Comparison of ENCODE assay signal across 13 mouse cellular contexts in genomic region chr19:6475129-6475528, GRCm38 (mm10). TPM values are rescaled to one million over a fixed set of nuclear protein-coding genes. Genes with fewer than 3 reads are reported as not detected.
A peak's percentile ranks its signal among the peaks of the same experiment; 100 is the strongest.
DNase-seq lines count a peak whose midpoint lies in the region; ATAC-seq and TF ChIP-seq lines count a peak whose summit lies in the region.
"Had no signal": no experiment of that assay in that cellular context is flagged by ENCODE, and none has a peak within 500 bp of the region (broad histone marks: within the 10 kb centered on the region; RNA-seq: fewer than 3 reads in every experiment).

No protein-coding gene starts in this region.

- H3K4me2 ChIP-seq in hindbrain, postnatal 0 days (ENCODE audit: low read depth, low read length), result no peak overlapping the region
- H3K4me2 ChIP-seq in stomach, embryonic 15.5 days, result no peak overlapping the region
- H3K4me2 ChIP-seq in stomach, postnatal 0 days (replicated peaks; ENCODE audit: low read depth), result no peak overlapping the region
- H3K4me2 ChIP-seq: lung, embryonic 15.5 days had no signal

- peak overlapping the region; percentile 12; the same call in 1 of the 2 replicates for H3K27ac ChIP-seq in hindbrain, postnatal 0 days
- H3K27ac ChIP-seq in hindbrain, embryonic 10.5 days, result no peak overlapping the region
- H3K27ac ChIP-seq in stomach, embryonic 15.5 days, result no peak overlapping the region
- no peak overlapping the region for H3K27ac ChIP-seq in stomach, postnatal 0 days (replicated peaks)
- H3K27ac ChIP-seq in limb, embryonic 10.5 days, result peak overlapping the region; percentile 6; the same call in 1 of the 2 replicates
- H3K27ac ChIP-seq: lung, embryonic 15.5 days had no signal

- ATAC-seq in hindbrain, postnatal 0 days, result 0 out of 2 replicates have a peak, but pooled peaks have one; percentile 61
- ATAC-seq in stomach, embryonic 15.5 days (ENCODE audit: insufficient read depth, low FRiP score, low read depth), result peak; percentile 24; the same call in 1 of the 2 replicates
- no peak for ATAC-seq in stomach, postnatal 0 days (ENCODE audit: low FRiP score, low TSS enrichment)
- no peak for ATAC-seq in cerebellum, adult (ENCODE audit: insufficient number of reproducible peaks, low FRiP score, low TSS enrichment)

- no peak for DNase-seq in hindbrain, postnatal 0 days (ENCODE audit: low spot score)
- DNase-seq in hindbrain, embryonic 10.5 days (ENCODE audit: low spot score), result no peak
- no peak for DNase-seq in stomach, postnatal 0 days (ENCODE audit: low spot score)
- no peak for DNase-seq in limb, embryonic 10.5 days (ENCODE audit: low spot score)
- DNase-seq in yolk sac, embryonic 10.5 days (ENCODE audit: low spot score), result peak; percentile 26
- DNase-seq in spleen, postnatal 36 days (ENCODE audit: low spot score in 2 of 2), result no peak
- DNase-seq: adrenal gland, adult 8-10 months; cerebellum, postnatal 36 days; thymus, postnatal 4 days had no signal

- no peak for TF ChIP-seq EP300 in stomach, postnatal 0 days (optimal IDR thresholded peaks at IDR 0.05)

- no peak for TF ChIP-seq CTCF in hindbrain, postnatal 0 days (IDR thresholded peaks at IDR 0.05; ENCODE audit: low read depth)
- TF ChIP-seq CTCF in stomach, postnatal 0 days (IDR thresholded peaks at IDR 0.05; ENCODE audit: low read depth), result no peak

- H3K36me3 ChIP-seq in hindbrain, postnatal 0 days (ENCODE audit: insufficient read depth, low read length), result peaks cover 12% of the 10 kb centered on the region; the same call in 1 of the 2 replicates
- H3K36me3 ChIP-seq in hindbrain, embryonic 10.5 days, result no peaks in the 10 kb centered on the region
- H3K36me3 ChIP-seq in stomach, embryonic 15.5 days, result no peaks in the 10 kb centered on the region
- no peaks in the 10 kb centered on the region for H3K36me3 ChIP-seq in stomach, postnatal 0 days (ENCODE audit: control insufficient read depth, insufficient read depth, low read length)
- no peaks in the 10 kb centered on the region for H3K36me3 ChIP-seq in limb, embryonic 10.5 days
- H3K36me3 ChIP-seq: G1E; lung, embryonic 15.5 days had no signal

- no peaks in the 10 kb centered on the region for H3K9me3 ChIP-seq in hindbrain, postnatal 0 days (ENCODE audit: low read length)
- no peaks in the 10 kb centered on the region for H3K9me3 ChIP-seq in hindbrain, embryonic 10.5 days
- no peaks in the 10 kb centered on the region for H3K9me3 ChIP-seq in stomach, embryonic 15.5 days
- no peaks in the 10 kb centered on the region for H3K9me3 ChIP-seq in stomach, postnatal 0 days (ENCODE audit: control insufficient read depth, low read length)
- H3K9me3 ChIP-seq in limb, embryonic 10.5 days (replicated peaks), result no peaks in the 10 kb centered on the region
- H3K9me3 ChIP-seq: G1E; lung, embryonic 15.5 days had no signal

- no peak overlapping the region for H3K4me3 ChIP-seq in hindbrain, postnatal 0 days (ENCODE audit: low read length)
- no peak overlapping the region for H3K4me3 ChIP-seq in hindbrain, embryonic 10.5 days
- H3K4me3 ChIP-seq in stomach, embryonic 15.5 days (replicated peaks), result no peak overlapping the region
- no peak overlapping the region for H3K4me3 ChIP-seq in stomach, postnatal 0 days (ENCODE audit: low read depth, low read length)
- no peak overlapping the region for H3K4me3 ChIP-seq in limb, embryonic 10.5 days
- H3K4me3 ChIP-seq: lung, embryonic 15.5 days had no signal

- H3K27me3 ChIP-seq in hindbrain, postnatal 0 days (ENCODE audit: insufficient read depth, low read length), result no peaks in the 10 kb centered on the region
- H3K27me3 ChIP-seq in hindbrain, embryonic 10.5 days (ENCODE audit: insufficient read depth, poor library complexity, severe bottlenecking), result peaks cover 15% of the 10 kb centered on the region; the same call in 1 of the 2 replicates
- no peaks in the 10 kb centered on the region for H3K27me3 ChIP-seq in stomach, embryonic 15.5 days (replicated peaks)
- no peaks in the 10 kb centered on the region for H3K27me3 ChIP-seq in stomach, postnatal 0 days (ENCODE audit: control insufficient read depth, insufficient read depth, low read length)
- peaks cover 9% of the 10 kb centered on the region; the same call in 1 of the 2 replicates for H3K27me3 ChIP-seq in limb, embryonic 10.5 days (ENCODE audit: low read depth, poor library complexity, severe bottlenecking)
- H3K27me3 ChIP-seq: lung, embryonic 15.5 days had no signal

- 34% methylated on average over 5 of the region's 5 CpGs for whole genome bisulfite sequencing in hindbrain, postnatal 0 days
- WGBS in hindbrain, embryonic 10.5 days, result 48% methylated on average over 5 of the region's 5 CpGs
- WGBS in stomach, embryonic 15.5 days, result 35% methylated on average over 5 of the region's 5 CpGs
- WGBS in stomach, postnatal 0 days, result 51% methylated on average over 5 of the region's 5 CpGs
- WGBS in limb, embryonic 10.5 days, result 37% methylated on average over 5 of the region's 5 CpGs

- no peaks in the 10 kb centered on the region for H3K4me1 ChIP-seq in hindbrain, postnatal 0 days (ENCODE audit: insufficient read depth, low read length)
- H3K4me1 ChIP-seq in hindbrain, embryonic 10.5 days (replicated peaks), result peaks cover 20% of the 10 kb centered on the region
- no peaks in the 10 kb centered on the region for H3K4me1 ChIP-seq in stomach, embryonic 15.5 days
- H3K4me1 ChIP-seq in stomach, postnatal 0 days (replicated peaks; ENCODE audit: control insufficient read depth, insufficient read depth), result no peaks in the 10 kb centered on the region
- H3K4me1 ChIP-seq in limb, embryonic 10.5 days, result peaks cover 18% of the 10 kb centered on the region

- H3K9ac ChIP-seq in hindbrain, postnatal 0 days (replicated peaks; ENCODE audit: low read length), result no peak overlapping the region
- H3K9ac ChIP-seq in stomach, embryonic 15.5 days, result no peak overlapping the region
- no peak overlapping the region for H3K9ac ChIP-seq in stomach, postnatal 0 days (ENCODE audit: low read length)
- H3K9ac ChIP-seq: lung, embryonic 15.5 days had no signal

RNA-seq across cellular contexts. Expression of gene Nrxn2, which starts 56.6 kb away (rescaled TPM):
- 355 and 426 TPM in 2 replicates for total RNA-seq in hindbrain, postnatal 0 days (2014; rRNA removed)
- polyA plus RNA-seq in hindbrain, postnatal 0 days (2015; fragmentation: Nextera tagmentation; extraction: Ambion mirVana), result 54.4 and 60.4 TPM in 2 replicates
- 4.4 and 13.2 TPM in 2 replicates for polyA plus RNA-seq in hindbrain, embryonic 10.5 days (2016; fragmentation: Nextera tagmentation; extraction: Ambion mirVana)
- polyA plus RNA-seq in stomach, embryonic 15.5 days (2015; fragmentation: Nextera tagmentation; extraction: Ambion mirVana), result 1.4 and 2.7 TPM in 2 replicates
- polyA plus RNA-seq in stomach, postnatal 0 days (2015; fragmentation: Nextera tagmentation; extraction: Ambion mirVana), result 0.83 and 1.3 TPM in 2 replicates
- 0.78 and 1.5 TPM in 2 replicates for polyA plus RNA-seq in limb, embryonic 10.5 days (2016; fragmentation: Nextera tagmentation; extraction: Ambion mirVana)

Comparison
In these comparisons a context has a peak if more than half of its experiments do, and no peak if none do; other contexts are left out.
1. ATAC-seq: peak in hindbrain, postnatal 0 days (single experiment) and stomach, embryonic 15.5 days (single experiment); none in stomach, postnatal 0 days (single experiment) and cerebellum, adult (single experiment).
2. H3K27ac ChIP-seq: peak in hindbrain, postnatal 0 days (single experiment) and limb, embryonic 10.5 days (single experiment); none in hindbrain, embryonic 10.5 days (single experiment), stomach, embryonic 15.5 days (single experiment) and stomach, postnatal 0 days (single experiment).